ENCODE assay signal across 9 mouse cellular contexts in the genomic region with DNA sequence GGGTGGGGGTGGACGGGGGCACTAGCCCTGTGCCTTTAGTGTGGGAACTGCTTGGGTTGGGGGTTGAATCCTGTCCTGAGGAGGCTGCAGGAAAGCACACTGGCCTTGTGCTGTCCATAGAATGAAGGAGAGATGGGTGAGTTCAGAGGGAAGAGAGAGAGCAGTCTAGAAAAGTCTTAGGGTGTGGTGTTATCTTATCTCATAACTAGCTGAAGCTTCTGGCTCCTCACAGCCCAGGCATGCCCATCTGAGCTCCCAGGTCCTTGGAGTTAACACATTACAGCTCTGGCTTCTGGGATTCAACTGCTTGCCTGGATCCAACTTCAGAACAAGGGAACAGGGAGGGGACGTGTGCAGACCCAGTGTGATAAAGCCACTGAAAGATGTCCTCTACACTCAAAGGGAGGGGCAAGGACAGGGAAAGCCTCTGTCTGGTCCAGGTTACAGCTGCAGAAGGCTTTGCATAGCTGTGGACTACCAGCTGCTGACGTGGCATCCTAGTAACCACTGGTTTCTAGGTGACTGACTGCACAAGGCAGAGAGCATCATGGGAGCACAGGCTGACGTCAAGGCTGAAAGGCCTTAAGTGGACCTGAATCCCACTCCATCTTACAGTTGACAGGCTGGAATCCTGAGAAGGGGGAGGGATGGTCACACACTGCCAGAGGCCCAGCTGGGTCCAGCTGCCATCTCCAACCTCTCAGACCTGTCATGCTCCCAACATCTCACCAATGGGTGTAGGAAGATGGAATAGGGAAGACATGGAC. TPM values are rescaled to one million over a fixed set of nuclear protein-coding genes. Genes with fewer than 3 reads are reported as not detected.
DNase-seq lines count a peak whose midpoint lies in the region; ATAC-seq and TF ChIP-seq lines count a peak whose summit lies in the region.
"Had no signal": no experiment of that assay in that cellular context is flagged by ENCODE, and none has a peak within 500 bp of the region (broad histone marks: within the 10 kb centered on the region; RNA-seq: fewer than 3 reads in every experiment).

No protein-coding gene starts in this region.

- peak; percentile 26 for DNase-seq in T-cell, adult 2 months (ENCODE audit: low spot score)
- peak; percentile 70 to 85 for DNase-seq in heart, adult 18-20 months
- peak; percentile 69 for DNase-seq in kidney, adult 11 months
- DNase-seq in cerebellum, adult 2 months: no peak
- no peak for DNase-seq in adrenal gland, postnatal 25 days

- H3K27ac ChIP-seq in cerebellum, adult 2 months (ENCODE audit: insufficient read depth, low read length): no peak overlapping the region
- H3K27ac ChIP-seq: limb, embryonic 13.5 days had no signal

- TF ChIP-seq POLR2A in cerebellum, adult 2 months (IDR thresholded peaks at IDR 0.05; ENCODE audit: borderline replicate concordance, insufficient read depth, low read length): no peak

- no peaks in the 10 kb centered on the region for H3K4me1 ChIP-seq in cerebellum, adult 2 months (ENCODE audit: control insufficient read depth, insufficient read depth, low read length)

- WGBS in cerebellum, adult 2 months: 66% methylated on average over 4 of the region's 4 CpGs

- peak; percentile 40; the same call in 1 of the 2 replicates for ATAC-seq in megakaryocyte progenitor cell, adult 5-6 weeks (replicated peaks; ENCODE audit: poor library complexity)
- ATAC-seq in megakaryocyte, adult 5-6 weeks (ENCODE audit: poor library complexity, severe bottlenecking): no peak
- ATAC-seq in monocyte, adult 5-6 weeks (replicated peaks; ENCODE audit: insufficient number of reproducible peaks, low FRiP score, low TSS enrichment, poor library complexity, severe bottlenecking): no peak

- H3K27me3 ChIP-seq in cerebellum, adult 2 months (ENCODE audit: control insufficient read depth, insufficient read depth, low read length): no peaks in the 10 kb centered on the region

- no peak overlapping the region for H3K4me3 ChIP-seq in cerebellum, adult 2 months (replicated peaks; ENCODE audit: insufficient read depth, low read depth, low read length)

- no peak for TF ChIP-seq CTCF in cerebellum, adult 2 months (IDR thresholded peaks at IDR 0.05; ENCODE audit: borderline replicate concordance, insufficient read depth, low read depth, low read length)

RNA-seq across cellular contexts. Expression of gene Gpx3, which starts 1.9 kb away (rescaled TPM):
- total RNA-seq in heart, adult 18-20 months (2021): 100 to 1,000 TPM; 206 to 329 TPM
- total RNA-seq in megakaryocyte progenitor cell, adult 5-6 weeks (2015): 29.9 and 42.3 TPM in 2 replicates
- 3.2 TPM in 2 replicates for total RNA-seq in megakaryocyte progenitor cell, adult 5-6 weeks (2017)
- total RNA-seq in megakaryocyte, adult 5-6 weeks (2015): 52.7 and 58.3 TPM in 2 replicates
- 1.8 and 6.0 TPM in 2 replicates for total RNA-seq in megakaryocyte, adult 5-6 weeks (2017)
- total RNA-seq in monocyte, adult 5-6 weeks (2017): 0.29 TPM in 1 of 3 replicates, not detected in the others
- 14.2 and 15.5 TPM in 2 replicates for polyA plus RNA-seq in cerebellum, adult 2 months (2012; rRNA removed)
- 255 and 328 TPM in 2 replicates for total RNA-seq in adrenal gland, postnatal 25 days (2021)

RNA-seq across cellular contexts. Expression of gene Hint1, which starts 37.9 kb away (rescaled TPM):
- total RNA-seq in heart, adult 18-20 months (2021): 100 to 1,000 TPM; 303 to 309 TPM
- total RNA-seq in megakaryocyte progenitor cell, adult 5-6 weeks (2015): 458 and 490 TPM in 2 replicates
- total RNA-seq in megakaryocyte progenitor cell, adult 5-6 weeks (2017): 506 and 582 TPM in 2 replicates
- total RNA-seq in megakaryocyte, adult 5-6 weeks (2015): 370 and 459 TPM in 2 replicates
- 411 and 450 TPM in 2 replicates for total RNA-seq in megakaryocyte, adult 5-6 weeks (2017)
- 266 to 549 TPM (median 344 TPM) in 3 replicates for total RNA-seq in monocyte, adult 5-6 weeks (2017)
- polyA plus RNA-seq in cerebellum, adult 2 months (2012; rRNA removed): 786 and 797 TPM in 2 replicates
- 386 and 405 TPM in 2 replicates for total RNA-seq in adrenal gland, postnatal 25 days (2021)

RNA-seq across cellular contexts. Expression of gene Lyrm7, which starts 43.4 kb away (rescaled TPM):
- 10 to 100 TPM; 30.9 to 34.4 TPM for total RNA-seq in heart, adult 18-20 months (2021)
- total RNA-seq in megakaryocyte progenitor cell, adult 5-6 weeks (2015): 2.9 and 5.3 TPM in 2 replicates
- total RNA-seq in megakaryocyte progenitor cell, adult 5-6 weeks (2017): 2.0 and 4.1 TPM in 2 replicates
- total RNA-seq in megakaryocyte, adult 5-6 weeks (2015): 0.85 and 6.1 TPM in 2 replicates
- 5.3 and 14.8 TPM in 2 replicates for total RNA-seq in megakaryocyte, adult 5-6 weeks (2017)
- total RNA-seq in monocyte, adult 5-6 weeks (2017): 1.1 to 9.4 TPM (median 4.3 TPM) in 3 replicates
- 18.8 and 24.3 TPM in 2 replicates for polyA plus RNA-seq in cerebellum, adult 2 months (2012; rRNA removed)
- total RNA-seq in adrenal gland, postnatal 25 days (2021): 16.8 and 17.8 TPM in 2 replicates

RNA-seq across cellular contexts. Expression of gene Tnip1, which starts 58.6 kb away (rescaled TPM):
- 10 to 100 TPM; 26.7 to 32.7 TPM for total RNA-seq in heart, adult 18-20 months (2021)
- total RNA-seq in megakaryocyte progenitor cell, adult 5-6 weeks (2015): 27.6 and 31.8 TPM in 2 replicates
- 33.8 and 38.6 TPM in 2 replicates for total RNA-seq in megakaryocyte progenitor cell, adult 5-6 weeks (2017)
- 28.3 and 32.6 TPM in 2 replicates for total RNA-seq in megakaryocyte, adult 5-6 weeks (2015)
- total RNA-seq in megakaryocyte, adult 5-6 weeks (2017): 26.7 and 47.2 TPM in 2 replicates
- total RNA-seq in monocyte, adult 5-6 weeks (2017): 62.1 to 83.4 TPM (median 78.5 TPM) in 3 replicates
- polyA plus RNA-seq in cerebellum, adult 2 months (2012; rRNA removed): 31.1 and 33.1 TPM in 2 replicates
- total RNA-seq in adrenal gland, postnatal 25 days (2021): 79.9 and 97.1 TPM in 2 replicates

Comparison
In these comparisons a context has a peak if more than half of its experiments do, and no peak if none do; other contexts are left out.
1. DNase-seq: peak in T-cell, adult 2 months (single experiment), heart, adult 18-20 months (2 of 2) and kidney, adult 11 months (single experiment); none in cerebellum, adult 2 months (0 of 2) and adrenal gland, postnatal 25 days (single experiment).